Mouse (Mus musculus): ENCODE results near the gene Naa16.
A peak's percentile ranks its signal among the peaks of the same experiment; 100 is the strongest.

Naa16 gene

DNA sequence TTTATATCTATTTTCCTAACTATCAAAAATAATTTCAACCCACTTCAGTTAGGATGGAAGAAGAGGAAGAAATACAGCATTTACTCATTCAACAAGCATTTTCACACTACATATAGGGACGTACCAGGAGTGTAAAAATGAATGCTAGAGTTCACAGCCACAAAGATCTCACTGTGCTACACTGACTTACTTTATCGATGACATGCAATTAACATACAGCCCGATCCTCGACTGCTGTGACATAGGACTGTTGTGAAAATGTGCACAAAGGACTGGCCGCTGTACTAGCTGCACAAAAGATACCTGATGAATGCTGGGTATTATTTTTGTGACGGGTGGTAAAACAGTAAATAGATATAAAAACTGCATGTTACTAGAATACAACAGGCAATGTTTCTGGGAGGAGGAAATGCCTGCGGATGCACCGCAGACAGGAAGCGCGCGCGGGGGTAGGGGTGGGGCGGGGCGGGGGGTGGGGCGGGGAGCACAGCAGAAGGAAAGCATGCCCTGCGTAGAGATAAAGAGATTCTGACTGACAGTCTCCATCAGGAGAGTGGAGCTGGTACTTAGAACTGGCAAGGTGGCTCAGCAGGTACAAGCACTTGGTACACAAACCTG, 59.5 kb downstream of the Naa16 start:
- no peak for DNase-seq (ENCODE audit: low spot score)

GRCm38 (mm10) chr14:79327033-79327432, 63.5 kb downstream of the Naa16 start:
- no peak for DNase-seq (ENCODE audit: low spot score)

DNA sequence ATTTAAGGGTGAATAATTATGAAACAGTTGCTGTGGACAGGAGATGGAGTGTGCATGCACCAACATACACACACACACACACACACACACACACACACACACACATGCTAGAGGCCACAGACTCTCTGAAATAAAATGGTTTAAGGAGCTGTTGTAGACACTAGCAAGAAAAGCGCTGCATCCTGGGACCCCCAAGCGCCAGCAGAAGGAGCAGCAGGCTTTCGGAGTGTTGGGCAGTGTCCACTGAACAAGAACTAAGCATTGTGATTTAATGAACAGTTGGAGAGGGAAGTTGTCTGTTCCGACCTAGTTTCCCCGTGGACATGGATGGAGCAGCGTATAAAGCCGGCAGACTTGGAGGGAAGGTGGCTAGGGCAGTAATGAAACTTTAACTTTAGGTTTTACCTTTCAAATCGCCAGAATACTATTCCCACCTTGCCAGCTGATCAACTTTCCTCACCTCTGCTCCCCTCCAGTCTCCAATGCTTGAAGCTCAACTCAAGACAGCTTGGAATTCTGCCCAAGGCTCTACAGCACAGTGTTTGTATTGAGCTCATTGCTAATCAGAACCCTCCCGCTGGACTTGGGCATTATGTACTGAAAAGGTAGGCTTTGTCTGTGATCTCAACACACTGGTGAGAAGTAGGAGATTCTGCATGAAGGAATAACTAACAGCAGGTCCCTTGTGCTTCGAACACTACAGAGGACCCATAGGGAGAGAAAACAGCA, 66.3 kb downstream of the Naa16 start:
- no peak for DNase-seq (ENCODE audit: low spot score)

DNA sequence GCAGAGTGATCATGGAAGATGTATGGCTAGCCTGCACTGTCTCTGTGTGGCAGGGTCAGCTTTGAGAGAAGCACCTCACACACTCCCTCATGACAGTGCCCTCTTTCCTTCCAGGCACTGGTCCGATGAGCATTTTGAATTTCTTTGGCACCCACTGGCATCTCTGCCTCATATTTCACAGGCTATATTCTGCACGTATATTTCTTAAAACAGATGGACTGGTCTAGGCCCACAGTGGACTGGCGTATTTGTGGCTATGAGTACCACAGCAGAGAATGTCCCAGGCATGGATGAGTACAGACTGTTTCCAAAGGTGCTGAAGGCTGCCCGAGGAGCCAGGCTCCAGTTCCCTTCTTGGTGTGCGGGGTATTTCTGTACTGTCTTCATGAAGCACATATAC, 68.7 kb downstream of the Naa16 start:
- DNase-seq (ENCODE audit: low spot score): no peak

- DNase-seq (ENCODE audit: low spot score): no peak
Observed at GRCm38 (mm10) chr14:79321152-79321551, 69.4 kb downstream of the Naa16 start.

DNA sequence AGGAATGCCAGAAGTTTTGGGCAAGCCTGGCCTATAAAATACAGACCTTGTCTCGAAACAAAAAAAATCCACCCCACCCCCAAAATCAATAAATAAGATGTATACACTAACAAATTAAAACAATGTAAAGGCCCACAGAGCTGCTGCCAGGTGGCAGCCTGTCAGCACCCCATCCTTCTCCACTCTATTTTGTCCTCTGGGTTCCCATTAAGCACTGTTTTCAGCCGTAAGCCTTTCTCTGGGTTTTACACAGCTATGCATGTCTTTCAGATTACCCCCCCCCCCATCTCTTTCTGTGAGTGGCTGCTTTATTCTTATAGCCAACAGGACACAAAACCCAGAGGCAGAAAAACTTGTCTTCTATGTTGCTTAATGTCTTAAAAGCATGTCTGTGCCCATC, 73.0 kb downstream of the Naa16 start:
- DNase-seq (ENCODE audit: low spot score): no peak

GRCm38 (mm10) chr14:79315877-79316276, 74.7 kb downstream of the Naa16 start:
- no peak for DNase-seq (ENCODE audit: low spot score)

DNA sequence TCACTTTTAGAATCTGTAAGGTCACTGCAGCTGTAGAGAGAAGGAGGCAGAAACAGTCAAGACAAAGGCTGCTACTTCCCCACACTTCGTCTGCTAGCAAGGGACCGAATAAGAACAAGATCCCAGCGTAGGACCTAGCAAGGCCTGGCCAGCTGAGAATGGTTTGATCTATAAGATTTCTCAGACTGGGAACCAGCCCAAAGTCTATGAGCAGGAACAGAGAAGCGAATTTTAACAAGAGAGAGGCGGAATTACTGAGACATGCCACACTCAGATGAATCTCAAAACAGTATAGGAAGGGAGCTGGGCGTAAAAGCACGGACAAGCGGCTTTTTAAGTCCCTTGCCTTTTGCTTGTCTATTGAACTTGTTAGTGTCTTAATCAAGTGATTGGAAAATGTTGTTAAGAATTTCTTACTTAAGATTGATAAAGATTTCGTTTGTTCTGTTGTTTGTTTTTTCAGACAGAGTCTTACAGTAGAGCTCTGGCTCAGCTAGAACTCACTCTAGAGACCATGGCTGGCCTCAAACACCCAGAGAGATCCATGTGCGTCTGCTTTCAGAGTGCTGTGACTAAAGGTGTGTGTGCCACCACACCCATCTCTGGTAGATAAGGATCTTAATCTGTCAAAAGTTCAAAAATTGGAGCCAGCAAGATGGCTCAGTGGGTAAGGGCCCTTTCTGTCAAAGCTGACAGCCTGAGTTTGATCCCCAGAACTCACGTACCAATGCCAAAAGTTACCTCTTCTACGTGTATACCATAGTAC, 76.2 kb downstream of the Naa16 start:
- no peak for DNase-seq (ENCODE audit: low spot score)

DNA sequence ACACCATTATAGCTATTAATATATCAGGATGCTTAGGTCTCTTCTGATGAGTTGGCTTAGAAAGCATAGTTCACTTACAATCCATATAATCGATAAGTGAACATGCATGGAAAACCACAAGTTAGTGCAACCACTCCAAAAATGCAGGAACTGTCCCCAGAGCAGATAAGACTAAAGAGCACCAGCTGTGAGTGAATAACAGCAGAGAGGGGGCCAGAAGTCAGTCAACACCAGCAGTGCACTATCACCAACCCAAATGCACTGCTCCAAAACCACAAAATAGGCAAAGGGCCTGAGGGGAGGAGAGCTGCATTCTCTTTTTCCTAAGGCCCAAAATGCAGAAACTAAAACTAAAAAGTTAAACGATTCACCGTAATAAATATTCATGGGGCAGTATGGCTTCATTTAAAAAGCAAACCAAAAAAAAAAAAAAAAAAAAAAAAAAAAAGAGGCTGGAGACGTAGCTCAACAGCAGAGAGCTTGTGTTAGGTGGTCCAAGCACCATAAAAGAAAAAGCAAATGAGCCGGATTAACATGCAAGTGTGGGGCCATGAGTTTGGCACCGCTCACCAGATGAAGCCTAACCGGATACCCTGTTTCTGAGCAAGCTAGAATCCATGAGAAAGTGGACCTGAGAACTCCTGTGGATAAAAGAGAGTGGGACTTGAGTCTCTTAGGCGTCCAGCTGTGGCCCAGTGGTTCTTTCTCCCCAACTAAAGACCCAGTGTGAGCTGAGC, 77.0 kb downstream of the Naa16 start:
- no peak for DNase-seq (ENCODE audit: low spot score)

- DNase-seq (ENCODE audit: low spot score): no peak
Observed at GRCm38 (mm10) chr14:79312719-79313118, 77.9 kb downstream of the Naa16 start.

- no peak for DNase-seq (ENCODE audit: low spot score)
Observed at GRCm38 (mm10) chr14:79311918-79312454, 78.6 kb downstream of the Naa16 start.

DNA sequence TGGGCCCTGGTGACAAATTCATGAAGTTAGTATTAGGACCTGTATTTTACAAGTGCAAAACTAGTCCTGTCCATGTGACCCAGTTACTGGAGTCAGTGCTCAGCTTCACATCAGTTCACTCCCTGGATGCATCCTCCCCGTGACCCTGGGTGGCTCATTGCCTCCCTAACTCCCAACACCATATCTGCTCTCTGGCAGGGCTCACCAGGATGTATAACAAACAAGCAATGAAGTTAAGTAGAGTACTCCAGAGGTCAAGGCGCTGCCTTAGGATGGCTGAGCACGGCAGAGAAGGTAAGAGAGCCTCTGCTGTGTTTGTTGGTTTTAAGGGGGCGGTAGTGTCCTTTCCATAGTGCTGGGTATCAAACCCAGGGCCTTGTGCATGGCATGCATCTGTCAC, 81.5 kb downstream of the Naa16 start:
- no peak for DNase-seq (ENCODE audit: low spot score)

DNA sequence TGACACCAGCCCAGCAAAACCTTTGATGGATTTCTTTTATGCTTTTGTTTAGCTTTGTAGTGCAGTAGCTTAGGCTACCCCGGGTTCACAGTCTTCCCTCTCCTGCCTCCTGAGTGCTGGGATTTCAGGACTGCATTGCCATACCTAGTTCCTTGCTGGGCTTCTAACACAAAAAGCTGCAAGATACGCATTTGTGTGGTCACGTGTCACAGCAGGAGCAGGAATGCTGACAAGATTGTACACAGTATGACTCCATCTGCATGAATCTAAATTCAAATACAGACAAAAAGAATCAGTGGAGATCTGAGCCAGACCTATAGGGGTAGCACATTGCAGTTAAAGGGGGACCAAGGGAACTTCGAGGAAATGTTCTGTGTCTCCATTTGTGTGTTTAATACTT, 82.2 kb downstream of the Naa16 start:
- no peak for DNase-seq (ENCODE audit: low spot score)

- DNase-seq (ENCODE audit: low spot score): no peak
Observed at GRCm38 (mm10) chr14:79307908-79308307, 82.7 kb downstream of the Naa16 start.

DNA sequence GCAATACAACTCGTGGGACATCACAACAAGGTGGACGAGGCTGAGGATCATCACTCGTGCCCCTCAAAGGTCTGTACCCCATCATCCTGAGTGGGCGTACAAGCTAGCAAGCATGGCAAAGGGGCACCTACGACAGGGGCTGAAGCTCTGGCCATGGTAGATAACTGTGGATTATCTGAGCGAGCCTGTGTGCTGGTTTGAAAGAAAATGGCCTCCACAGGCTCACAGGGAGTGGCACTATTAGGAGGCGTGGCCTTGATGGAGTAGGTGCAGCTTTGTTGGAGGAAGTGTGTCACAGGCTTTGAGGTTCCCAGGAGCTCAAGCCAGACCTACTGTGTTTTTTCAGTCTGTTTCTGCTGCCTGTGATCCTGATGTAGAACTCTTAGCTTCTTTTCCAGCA, 83.4 kb downstream of the Naa16 start:
- no peak for DNase-seq (ENCODE audit: low spot score)

DNA sequence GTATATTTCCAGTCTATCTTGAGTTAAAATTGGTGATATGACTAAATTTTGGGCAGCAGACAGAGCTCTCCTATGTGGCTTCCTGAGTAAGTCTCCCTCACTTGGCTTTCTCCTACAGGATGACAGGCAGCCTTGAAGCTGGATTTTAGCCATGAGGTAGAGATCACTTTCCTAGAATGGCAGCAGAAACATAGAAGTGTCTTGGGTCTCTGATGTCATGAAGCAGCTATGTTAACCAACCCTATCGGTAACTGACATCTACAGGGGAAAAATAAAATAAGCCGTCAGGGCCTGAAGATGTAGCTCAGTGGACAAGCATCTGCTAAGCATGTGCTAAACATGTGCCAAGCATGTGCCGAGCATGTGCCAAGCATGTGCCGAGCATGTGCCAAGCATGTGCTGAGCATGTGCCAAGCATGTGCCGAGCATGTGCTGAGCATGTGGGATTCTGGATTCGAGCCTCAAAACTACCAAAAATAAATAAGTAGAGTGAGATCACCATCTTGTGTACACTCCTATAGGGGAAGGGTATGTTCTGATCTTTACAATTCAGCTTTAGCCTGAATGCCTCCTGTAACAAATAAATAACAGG, 85.6 kb downstream of the Naa16 start:
- no peak for DNase-seq (ENCODE audit: low spot score)

DNA sequence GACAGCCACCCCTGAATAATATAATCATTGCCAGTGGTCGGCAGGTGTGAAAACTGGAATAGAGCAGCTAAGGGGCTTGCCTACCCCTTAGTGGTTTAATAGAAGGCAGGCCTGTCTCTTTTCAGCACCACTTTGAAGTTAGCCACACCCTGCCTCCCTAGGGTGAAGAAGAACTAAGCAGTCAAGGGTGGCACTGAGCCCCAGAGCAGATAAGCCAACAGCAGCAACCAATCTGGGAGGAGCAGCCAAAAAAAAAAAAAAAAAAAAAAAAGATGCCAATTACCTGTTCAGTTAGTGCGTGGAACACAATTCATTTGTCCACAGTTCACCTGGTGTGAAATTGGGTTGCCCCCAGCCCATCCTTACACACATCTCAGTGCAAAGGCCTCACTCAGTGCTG, 87.4 kb downstream of the Naa16 start:
- DNase-seq (ENCODE audit: low spot score): no peak

DNA sequence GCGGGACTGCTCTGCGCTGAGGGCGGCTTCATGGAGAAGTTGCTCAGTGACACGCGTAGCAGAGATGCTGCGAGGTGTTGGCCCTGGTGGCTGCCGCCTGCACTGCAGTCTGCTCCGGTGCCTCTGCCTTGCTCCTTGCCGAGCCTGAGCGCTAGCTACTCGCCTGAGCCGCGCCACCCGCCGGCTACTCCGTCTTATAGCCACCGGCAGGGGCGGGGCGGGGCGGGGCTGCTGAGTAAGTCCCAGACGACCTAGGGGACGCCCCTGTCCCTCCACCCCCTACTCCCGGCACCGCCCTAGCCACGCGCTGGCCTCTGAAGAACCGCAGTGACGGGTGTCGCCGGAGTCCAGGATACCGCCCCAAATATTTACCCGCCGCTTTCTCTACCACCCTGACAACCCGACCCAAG, 89.1 kb downstream of the Naa16 start, which contains the start of gene Rgcc:
Rgcc (minus strand) TSS at position 180 of the 410 bp plus-strand sequence.
- peak; percentile 96 for DNase-seq (ENCODE audit: low spot score)

DNA sequence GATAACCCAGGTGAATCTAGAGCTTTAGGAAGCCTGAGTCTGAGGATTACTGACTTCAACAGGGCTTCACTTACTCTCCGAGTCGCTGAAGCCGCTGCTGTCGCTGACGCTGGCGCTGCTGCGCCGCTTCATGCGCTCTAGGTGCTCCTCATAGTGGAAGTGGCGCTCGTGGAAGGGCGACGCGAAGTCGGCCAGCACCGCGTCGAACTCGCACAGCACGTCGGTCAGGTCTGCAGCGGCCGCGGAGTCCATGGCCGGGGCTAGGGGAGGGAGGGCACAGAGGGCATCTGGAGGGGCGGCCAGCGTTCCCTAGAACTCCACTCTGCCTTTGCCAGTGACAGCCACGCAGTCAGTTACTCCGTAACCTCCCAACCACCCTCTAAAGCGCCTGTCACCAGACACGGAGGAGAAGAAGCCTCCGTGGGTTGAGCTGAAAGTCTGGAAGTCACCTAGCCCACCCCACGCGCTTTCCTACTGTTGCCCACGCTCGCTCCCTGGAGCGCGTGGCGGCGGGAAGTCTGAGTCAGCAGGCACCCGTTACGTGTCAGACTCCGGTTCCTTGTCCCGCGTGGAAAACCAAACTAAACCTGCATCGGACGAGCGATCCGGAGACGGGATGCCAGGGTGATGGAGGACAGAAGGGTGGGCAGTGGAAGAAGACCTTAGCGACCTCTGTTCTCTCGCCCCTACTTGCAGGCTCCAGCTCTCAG, 89.8 kb downstream of the Naa16 start:
- peak; percentile 30 for DNase-seq (ENCODE audit: low spot score)

- no peak for DNase-seq (ENCODE audit: low spot score)
Observed at GRCm38 (mm10) chr14:79299796-79300195, 90.8 kb downstream of the Naa16 start.

DNA sequence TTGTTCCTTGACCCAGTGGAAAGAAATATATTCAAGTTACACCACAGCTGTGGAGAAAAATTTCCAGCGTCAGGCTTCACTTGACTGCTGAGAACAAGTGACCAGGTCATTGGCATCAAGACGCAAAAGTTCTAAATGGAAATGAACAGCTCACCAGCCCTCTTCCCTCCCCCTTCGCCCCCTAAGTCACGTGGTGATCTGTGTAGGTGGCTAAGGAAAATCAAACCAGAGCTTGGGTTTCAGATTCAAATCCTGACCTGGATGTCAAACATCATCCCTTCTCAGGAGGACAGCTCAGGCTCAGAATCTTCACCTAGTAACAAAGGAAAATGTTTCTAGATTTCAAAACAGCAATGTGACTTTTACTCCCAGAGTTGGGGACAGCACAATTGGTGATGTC, 91.3 kb downstream of the Naa16 start:
- no peak for DNase-seq (ENCODE audit: low spot score)

All from ovary, postnatal 36 days (tissue).